Mouse (Mus musculus) left cerebral cortex, postnatal 10 days (tissue): ENCODE measurements around the gene Vstm5. TPM values are rescaled to one million over a fixed set of nuclear protein-coding genes. Genes with fewer than 3 reads are reported as not detected.
"Not testable (repeated sequence)": the region's sequence is repeated elsewhere in the genome, so short reads cannot be mapped to it uniquely, and the experiment has no call there.

Source experiments
- DNase-seq, 2 experiments: peaks; one replicate each; pipeline ENCODE4 v3.0.0; 2021 to 2022; ENCODE audit warnings: low spot score in 2 of 2, mixed read lengths in 1 of 2; ENCODE audit errors: extremely low spot score in 1 of 2
- intact Hi-C: fragments of 180-260 bp; cut with DNase I; formaldehyde crosslinking; loops from one replicate; pipeline ENCODE4 v1.15.1; 2025
- total RNA-seq, 2 experiments: library from RNA; stranded (reverse); gene quantifications; 2 replicates each; pipeline ENCODE4 v1.2.3; 2021

Gene Vstm5
- total RNA-seq: 10 to 100 TPM; 10.1 to 11.0 TPM

DNA sequence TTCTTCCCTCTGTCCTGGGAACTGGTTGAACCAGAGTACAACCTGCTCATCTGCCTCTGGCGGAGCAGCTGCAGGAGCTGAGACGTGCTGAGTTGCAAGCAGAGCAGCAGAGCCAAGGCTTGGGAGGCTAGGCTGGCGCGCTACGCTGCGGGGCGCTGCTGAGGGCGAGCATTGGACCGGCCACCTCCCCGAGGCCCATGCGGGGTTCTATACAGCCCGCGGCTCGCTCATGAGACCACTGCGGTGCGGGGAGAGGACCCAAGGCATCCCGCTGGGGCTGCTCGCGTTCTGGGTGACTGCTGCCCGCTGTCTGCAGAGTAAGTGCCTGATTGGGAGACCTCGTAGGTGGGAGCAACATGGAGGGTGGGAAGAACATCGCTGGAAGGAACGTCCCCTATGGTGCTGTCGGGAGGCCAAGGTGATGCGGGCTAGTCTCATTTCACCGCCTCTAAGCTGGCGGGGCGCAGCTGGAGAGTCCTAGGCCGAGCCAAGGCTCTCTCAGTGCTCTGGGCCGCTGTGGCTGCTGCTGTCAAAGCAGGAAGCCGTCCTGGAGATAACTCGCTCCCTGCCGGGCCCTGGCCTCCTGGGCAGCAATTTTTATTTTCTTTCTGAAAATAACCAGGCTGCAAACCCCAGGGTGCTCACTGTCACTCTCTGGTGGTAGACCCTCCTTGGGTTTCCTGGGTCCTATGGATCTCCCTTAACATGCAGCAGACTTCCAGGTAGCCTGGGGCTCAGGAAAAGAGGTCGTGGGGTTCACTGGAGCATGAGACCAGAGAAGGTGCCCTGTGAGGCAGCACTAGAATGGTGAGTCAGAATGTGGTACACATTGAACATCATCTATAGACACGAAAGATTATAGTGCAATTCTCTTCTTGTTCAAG lies at the start of gene Vstm5:
Gene Vstm5, plus strand, starts transcription at position 4 of the 884 bp plus-strand sequence.
- peak; percentile 11 to 64 for DNase-seq
- intact Hi-C loops: no loop called here

DNA sequence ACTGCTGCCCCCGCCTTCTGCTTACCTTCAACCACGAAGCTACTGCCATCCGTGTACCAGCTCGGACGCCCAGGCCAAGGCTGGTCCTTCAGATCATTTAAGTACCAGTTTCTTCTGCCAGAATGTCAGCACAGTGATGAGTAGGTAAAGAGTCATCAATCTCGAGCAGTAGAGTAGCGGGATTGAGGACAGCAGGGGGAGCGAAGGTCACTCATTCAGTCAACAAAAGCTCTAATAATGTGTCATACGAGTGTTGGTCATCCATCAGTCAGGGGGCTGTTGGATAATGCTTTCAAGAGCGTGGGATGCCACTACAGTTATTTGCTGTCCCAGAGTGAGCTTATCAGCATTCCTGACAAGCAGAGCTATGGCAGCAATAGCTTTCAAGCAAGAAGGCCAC lies 44.0 kb upstream of the Vstm5 start:
- intact Hi-C loops, DNase-seq: not testable (repeated sequence)

DNA sequence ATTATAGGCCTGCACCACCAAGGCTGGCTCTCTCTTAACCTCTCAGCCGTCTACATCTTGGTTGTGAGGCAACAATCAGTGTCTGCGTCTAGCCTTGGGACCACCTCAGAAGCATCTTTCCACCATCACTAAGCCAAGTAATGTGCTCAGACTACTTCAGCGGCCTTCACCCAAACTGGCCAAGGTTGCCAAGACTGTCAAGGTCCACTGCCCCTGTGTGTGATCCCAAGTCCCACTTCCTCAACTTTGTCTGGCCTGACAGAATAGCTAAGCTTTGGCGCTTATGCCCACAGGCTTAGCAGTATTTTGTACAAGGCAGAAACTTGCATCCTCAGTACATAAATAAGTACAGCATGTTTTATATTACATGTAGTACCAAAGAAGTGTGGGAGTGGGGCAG lies 32.2 kb upstream of the Vstm5 start:
- intact Hi-C loops: no loop called here
- DNase-seq: no peak

DNA sequence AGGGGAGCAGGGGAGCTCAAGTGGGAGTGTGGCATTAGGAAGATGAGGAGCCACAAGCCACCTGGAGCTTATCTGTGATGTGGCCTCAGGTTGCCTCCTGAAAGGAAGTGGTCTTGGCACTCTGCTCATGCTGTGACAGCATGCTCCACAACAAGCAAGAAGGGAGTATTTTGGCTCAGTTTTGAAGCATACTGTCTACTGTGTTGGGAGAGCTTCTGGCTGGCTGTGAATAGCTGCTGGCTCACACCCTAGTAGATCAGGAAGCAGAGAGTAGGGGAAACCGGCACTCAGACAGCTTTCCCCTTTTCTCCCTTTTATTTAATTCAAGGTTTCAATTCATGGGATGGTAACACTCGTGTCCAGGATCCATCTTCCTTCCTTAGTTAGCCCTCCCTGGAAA lies 29.5 kb upstream of the Vstm5 start:
- intact Hi-C loops: no loop called here
- DNase-seq: peak in 1 of 2 experiments; percentile 31

DNA sequence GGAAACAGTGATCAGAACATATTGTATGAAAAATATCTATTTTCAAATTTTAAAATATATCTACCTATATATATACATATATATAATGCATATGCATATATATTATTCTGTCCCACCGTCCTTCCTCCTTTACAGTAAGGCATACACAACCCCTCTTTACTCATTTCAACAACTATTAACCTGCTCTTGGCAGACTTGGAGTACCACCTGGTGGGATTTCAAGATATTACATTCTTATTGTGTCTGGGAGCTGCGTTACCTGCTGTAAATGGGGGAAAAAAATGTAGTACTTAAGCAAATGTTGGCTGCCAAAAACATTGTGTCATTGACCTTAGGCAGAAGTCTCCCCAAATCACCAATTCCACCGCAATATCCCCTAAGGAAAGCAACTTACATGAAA lies 27.0 kb upstream of the Vstm5 start:
- intact Hi-C loops: loop anchor here (5.0 kb wide), 2 partner anchors 180 to 440 kb away; partner anchors contain the start of gene 1700012B09Rik
- peak in 1 of 2 experiments; percentile 13 for DNase-seq

DNA sequence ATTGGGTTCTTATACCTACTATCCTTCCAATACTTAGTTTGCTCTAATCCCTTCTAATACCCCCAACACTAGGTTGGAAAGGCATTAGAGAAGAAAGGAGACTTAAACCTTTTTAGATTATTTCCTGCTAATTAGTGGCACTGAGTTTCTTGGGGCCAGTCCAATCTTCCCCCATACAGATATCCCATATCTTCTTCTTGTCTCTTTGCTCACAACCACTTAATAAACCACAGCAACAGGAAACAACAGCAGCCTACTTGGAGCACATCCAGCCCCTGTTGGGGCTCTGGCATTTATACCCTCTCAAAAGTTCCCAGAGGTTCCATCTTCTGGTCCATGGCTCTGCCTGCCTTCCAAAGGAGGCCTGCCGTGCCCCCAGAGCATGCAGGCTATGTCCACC lies 25.1 kb upstream of the Vstm5 start:
- no peak for DNase-seq
- intact Hi-C loops: loop anchor here (5.0 kb wide), 2 partner anchors 181 to 441 kb away; partner anchors contain the start of gene 1700012B09Rik

DNA sequence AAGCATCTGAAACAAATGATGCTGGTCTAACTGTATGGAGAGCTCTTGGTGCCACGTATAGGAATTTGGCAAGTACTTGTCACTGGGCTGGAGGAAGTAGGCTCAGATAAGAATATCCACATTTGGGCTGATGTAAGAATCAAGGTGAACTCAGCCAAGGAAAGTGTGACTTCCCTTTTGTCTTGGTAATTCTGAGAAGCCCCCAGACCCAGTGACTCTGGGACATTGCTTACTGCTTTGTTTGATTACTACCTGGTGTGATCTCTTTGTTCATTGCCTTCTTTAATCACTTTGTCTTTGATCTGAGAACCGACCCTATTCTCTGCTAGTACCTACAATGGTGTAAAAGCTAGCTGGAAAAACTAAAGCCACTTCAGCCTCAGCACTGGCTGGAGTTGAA lies 13.9 kb upstream of the Vstm5 start:
- DNase-seq: no peak
- intact Hi-C loops: no loop called here

DNA sequence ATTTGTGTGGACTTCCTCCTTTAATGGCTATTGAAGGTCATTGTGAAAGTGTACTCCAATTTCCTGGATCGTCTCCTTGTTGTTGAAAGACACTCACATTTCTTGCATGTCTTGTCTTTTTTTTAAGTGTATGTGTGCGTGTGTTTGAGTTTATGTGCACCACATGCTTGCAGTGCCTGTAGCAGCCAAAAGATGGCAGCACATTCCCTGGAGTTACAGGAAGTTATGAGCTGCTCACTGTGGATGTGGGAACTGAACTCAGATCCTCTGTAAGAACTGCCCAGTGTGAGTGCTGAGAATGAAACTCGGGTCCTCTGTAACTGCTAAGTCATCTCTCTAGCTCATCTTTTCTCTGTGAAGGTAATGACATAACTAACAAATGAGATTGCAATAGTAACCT lies 6.4 kb upstream of the Vstm5 start:
- no peak for DNase-seq
- intact Hi-C loops: no loop called here

DNA sequence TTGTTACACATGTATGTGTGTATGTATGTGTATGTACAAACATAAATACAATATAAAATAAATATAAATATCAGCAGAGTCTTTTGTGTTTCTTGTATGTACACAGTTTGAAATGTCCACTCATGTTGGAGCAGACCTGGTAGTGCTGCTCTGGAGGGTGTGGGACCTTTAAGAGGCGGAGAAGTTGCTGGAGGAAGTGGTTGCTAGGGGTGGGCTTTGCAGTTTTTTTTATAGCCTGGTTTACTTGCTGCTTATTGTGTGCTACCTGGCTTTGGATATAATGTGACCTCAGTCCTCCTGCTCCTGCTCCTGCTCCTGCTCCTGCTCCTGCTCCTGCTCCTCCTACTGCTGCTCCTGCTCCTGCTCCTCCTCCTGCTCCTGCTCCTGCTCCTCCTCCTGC lies 5.2 kb upstream of the Vstm5 start:
- intact Hi-C loops: no loop called here
- DNase-seq: no peak

DNA sequence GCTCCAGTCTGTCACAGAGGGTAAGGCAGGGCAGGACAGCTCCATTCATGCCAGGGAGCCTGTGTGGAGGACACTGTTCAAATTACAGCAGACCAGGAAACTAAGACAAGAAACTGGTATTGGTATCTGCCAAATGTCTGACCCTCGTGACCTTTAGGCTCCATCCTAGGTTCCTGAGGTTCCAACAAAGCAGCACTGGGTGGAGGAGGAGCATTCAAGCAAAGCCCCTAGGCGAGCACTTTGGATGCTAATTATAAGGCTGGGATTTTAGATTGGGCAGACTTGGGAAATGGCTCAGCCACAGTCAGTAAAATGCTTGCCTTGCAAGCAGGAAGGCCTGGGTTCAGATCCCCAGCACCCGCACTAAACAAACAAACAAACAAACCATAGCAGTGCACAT lies 2.9 kb upstream of the Vstm5 start:
- intact Hi-C loops: no loop called here

DNA sequence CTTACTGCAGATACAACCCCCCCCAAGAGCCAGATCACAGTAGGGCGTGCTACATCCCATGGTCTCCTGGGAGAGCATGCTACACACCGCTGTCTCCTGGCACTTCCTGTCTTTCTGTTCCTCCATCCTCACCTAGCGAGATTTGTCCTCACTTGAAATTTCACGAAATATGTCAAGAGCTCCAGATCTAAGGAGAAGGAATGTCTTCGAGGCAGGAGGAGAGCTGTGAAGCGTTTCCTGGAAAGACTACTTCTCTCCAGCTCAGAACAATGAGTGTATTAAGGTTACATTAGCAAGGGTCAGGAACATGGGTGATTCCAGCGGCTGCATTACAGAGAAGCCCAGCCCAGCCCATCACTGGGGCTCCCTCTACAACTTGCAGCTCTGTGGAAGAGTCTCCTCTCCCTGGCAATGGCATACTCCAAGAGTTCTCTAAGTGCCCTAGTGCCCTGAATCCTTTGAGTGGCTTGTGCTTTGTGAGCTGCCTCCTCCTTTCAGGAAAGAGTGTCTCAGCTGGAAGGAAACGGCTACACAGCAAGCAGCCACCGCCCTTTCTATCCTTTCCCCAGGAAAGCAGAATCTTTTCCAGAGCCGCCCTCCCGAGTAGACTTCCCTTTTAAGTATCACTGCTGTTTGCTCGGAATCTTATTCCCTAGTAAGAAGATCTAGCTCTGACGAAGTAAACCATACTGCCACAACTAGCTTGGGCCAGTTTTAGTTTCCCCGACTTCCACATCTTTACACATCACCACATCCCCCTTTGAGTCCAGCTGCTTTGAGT lies 1.1 kb upstream of the Vstm5 start:
- intact Hi-C loops: no loop called here
- no peak for DNase-seq

More for the DNA sequence above, 2.9 kb upstream of the Vstm5 start:
- DNase-seq: no peak

DNA sequence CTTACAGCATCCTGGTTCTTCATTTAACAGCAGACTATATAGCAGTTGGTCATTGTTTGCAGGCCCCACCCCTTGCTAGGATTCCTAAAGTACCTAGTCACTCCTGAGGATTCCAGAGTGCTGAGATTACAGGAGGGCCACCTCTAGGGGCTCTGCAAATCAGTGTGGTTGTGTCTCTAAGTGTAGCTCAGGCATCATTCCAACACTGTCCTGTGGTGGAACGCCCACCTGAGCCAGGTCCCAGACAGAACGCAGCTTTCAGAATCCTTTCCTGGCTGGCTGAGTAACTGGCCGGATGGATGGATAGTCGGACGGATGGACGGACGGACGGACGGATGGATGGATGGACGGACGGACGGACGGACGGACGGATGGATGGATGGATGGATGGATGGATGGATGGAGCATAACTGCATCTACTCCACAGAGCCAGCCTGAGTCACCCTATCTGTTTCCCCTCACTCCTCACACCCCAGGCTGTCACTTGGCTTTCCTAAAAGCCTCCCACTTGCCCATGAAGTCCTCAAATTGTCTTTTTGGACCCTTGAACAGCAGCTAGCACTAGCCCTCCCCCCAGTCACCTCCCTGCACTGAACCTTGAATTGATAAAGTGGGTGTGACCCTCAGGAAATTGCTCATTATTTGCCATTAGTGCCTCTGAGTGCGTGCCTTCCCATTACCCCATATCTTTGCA lies 401 bp upstream of the Vstm5 start:
- no peak for DNase-seq
- intact Hi-C loops: no loop called here

DNA sequence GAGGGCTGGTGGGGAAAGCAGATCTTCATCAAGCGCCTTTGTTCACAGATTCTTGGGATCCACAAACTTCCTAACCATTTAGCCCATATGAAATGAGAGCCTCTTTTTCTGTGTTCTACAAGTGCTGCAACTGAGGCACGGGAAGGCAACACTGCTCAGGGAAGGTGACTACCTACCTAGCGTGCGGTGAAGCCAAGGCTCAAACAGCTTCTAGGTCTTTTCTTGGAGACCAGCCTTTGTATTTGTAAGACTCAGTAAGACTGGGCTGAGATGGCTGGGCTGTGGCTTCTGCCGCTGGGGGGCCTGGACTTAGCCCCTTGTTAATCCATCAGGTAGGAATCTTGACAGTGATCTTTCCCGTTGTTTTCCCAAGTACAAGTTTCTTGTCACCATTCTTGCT lies 1.2 kb downstream of the Vstm5 start:
- intact Hi-C loops: no loop called here
- DNase-seq: no peak

DNA sequence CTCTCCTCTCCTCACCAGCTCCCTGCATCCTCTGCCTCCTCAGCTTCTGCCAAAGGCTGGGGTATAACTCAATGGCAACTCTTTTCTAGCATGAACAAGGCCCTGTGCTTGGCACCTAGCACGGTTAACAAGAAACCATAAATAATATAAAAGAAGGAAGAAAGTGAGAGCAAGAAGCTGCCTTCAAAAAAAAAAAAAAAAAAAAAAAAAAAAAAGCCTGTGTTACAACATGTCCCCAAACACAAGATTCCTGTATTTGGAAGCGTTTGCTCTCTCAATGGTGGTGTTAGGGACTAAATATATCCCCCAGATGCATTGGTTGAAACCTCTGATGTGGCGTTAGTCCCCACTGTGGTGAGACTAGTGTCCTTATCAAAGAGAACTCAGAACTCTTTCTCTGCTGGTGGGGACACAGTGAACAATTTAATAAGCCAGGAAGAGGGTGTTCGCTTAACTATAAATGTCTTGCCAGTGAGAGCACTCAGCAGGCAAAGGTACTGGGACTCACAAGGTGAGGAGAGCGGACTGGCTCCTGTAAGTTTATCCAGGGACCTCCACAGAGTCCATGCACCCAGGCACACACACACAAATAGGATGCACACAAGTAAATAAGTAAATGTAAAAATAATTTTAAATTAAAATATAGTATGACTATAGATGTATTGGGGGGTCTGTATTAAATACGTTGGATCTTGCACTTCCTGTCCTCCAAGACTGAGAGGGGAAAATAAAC lies 2.2 kb downstream of the Vstm5 start:
- intact Hi-C loops: no loop called here
- DNase-seq: no peak

DNA sequence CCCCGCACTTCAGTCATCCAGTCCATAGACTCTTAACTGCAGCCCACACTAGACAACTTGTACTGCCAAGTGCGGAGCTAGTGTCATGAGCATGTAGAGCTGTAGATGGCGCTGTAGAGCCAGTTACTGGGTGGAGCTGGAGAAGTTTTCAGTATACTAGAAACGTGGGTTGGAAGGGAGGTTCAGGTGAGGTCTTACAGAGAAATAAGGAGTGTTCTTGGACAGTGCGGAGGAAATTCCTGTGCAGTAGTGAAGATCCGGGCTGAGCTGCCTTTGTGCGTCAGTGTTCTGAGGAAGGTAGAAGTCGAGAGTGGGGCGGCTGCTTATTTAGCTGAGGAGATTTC lies 2.7 kb downstream of the Vstm5 start:
- intact Hi-C loops: no loop called here
- peak in 1 of 2 experiments; percentile 62 for DNase-seq

DNA sequence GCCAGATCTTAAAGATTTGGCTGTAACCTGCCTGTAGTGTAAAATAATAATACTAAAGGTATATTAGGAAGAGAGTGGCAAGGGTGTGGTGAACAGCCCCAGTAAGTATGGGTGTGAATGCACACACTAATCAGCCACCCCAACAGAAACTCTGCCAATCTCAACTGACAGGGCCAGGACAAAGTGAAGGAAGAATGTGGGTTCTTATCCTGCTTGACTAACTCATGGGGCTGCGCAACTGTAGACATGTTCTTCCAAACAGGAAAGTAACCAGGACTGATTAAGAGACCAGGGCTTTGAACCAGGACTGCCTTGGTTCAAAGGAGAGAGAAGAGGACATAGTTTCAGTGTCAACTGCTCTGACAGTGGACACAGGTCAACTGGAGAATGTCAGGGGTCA lies 3.3 kb downstream of the Vstm5 start:
- intact Hi-C loops: no loop called here
- no peak for DNase-seq

DNA sequence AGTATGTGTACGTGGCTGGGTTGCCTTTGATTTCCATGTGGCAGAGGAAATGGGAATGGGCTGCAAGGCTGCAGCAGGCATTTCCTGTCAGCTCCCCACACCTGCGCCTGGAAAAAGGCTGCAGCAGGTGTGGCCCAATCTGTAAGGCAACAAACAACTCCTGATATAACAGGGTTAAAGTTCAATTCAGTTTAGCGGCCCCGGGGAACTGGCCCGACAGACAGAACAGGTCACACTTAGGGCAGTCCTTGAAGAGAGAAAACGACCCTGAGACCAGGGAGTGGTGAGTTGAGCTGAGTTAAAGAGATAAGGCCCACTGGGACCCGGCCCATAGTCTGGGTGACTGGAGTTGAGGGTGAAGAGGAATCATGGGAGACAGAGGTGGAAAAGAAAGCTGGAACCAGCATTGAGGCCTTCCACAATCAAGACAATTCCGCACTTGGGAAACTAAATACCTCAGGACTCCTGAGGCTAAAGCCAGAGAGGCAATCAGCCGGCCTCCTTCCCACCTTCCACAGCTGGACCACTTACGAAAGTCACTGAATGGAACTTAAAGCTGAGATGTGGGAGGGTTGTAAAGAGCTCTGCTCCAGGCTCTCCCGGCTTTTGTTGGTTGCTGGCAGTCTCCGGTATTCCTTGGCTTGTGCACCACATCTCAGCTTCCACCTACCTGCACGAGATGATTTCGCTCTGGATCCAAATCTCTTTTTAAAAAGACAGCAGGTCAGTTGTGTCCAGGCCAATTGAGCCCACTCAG lies 6.7 kb downstream of the Vstm5 start:
- no peak for DNase-seq
- intact Hi-C loops: no loop called here

DNA sequence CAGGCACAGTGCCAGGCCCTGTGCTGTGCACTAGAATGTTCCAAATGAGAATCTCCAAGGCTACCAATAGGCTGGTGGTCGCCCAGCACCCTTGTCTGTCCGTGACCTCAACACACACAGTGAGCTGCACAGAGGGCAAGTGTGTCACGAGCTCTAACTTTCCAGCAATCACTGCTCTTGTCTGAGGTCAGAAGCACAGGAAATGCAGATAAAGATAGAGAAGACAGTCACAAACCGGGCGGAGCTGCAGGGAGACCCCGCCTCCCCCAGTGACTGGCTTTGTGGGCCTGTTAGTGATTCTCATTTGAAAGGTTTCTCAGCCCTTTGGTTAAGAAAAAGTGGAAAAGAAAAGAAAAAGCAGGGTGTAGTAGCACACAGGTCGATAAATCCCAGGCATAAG lies 11.5 kb downstream of the Vstm5 start:
- intact Hi-C loops: no loop called here
- no peak for DNase-seq
